Mouse (Mus musculus): ENCODE data around the gene Men1.

- TF ChIP-seq POLR2A (IDR thresholded peaks at IDR 0.05; ENCODE audit: low read depth, low read length) (no peak), CTCF (IDR thresholded peaks at IDR 0.05; ENCODE audit: extremely low read depth, insufficient read depth, insufficient read length, insufficient replicate concordance) (no peak)
Observed at GRCm38 (mm10) chr19:6352107-6352505, 17.3 kb downstream of the Men1 start.
